Mouse (Mus musculus): ENCODE data around the gene Clspn.
A peak's percentile ranks its signal among the peaks of the same experiment; 100 is the strongest.

Clspn gene

GRCm38 (mm10) chr4:126556809-126557711 is at the start of gene Clspn:
TSS of gene Clspn (plus strand) at chr4:126556935.
- DNase-seq (ENCODE audit: low read depth, low spot score): peak; percentile 96

- no peak for DNase-seq (ENCODE audit: low read depth, low spot score)
Observed at GRCm38 (mm10) chr4:126508110-126508899, 48.4 kb upstream of the Clspn start.

- no peak for DNase-seq (ENCODE audit: low read depth, low spot score)
Observed at GRCm38 (mm10) chr4:126509072-126509471, 47.7 kb upstream of the Clspn start.

- DNase-seq (ENCODE audit: low read depth, low spot score): no peak
Observed at GRCm38 (mm10) chr4:126511013-126511412, 45.7 kb upstream of the Clspn start.

- DNase-seq (ENCODE audit: low read depth, low spot score): no peak
Observed at GRCm38 (mm10) chr4:126512308-126513066, 44.2 kb upstream of the Clspn start.

GRCm38 (mm10) chr4:126526164-126526563 is 30.6 kb upstream of the Clspn start:
- no peak for DNase-seq (ENCODE audit: low read depth, low spot score)

GRCm38 (mm10) chr4:126526828-126527227 is 29.9 kb upstream of the Clspn start:
- DNase-seq (ENCODE audit: low read depth, low spot score): peak; percentile 50

- DNase-seq (ENCODE audit: low read depth, low spot score): no peak
Observed at GRCm38 (mm10) chr4:126532292-126532691, 24.4 kb upstream of the Clspn start.

- peak; percentile 45 for DNase-seq (ENCODE audit: low read depth, low spot score)
Observed at GRCm38 (mm10) chr4:126532827-126533728, 23.7 kb upstream of the Clspn start, which contains the start of gene Ago4. TSS of gene Ago4 (minus strand) at chr4:126533472.

- DNase-seq (ENCODE audit: low read depth, low spot score): peak; percentile 38
Observed at GRCm38 (mm10) chr4:126533729-126534070, 23.0 kb upstream of the Clspn start.

- DNase-seq (ENCODE audit: low read depth, low spot score): peak; percentile 52
Observed at GRCm38 (mm10) chr4:126535631-126536030, 21.1 kb upstream of the Clspn start.

GRCm38 (mm10) chr4:126536865-126537264 is 19.9 kb upstream of the Clspn start:
- no peak for DNase-seq (ENCODE audit: low read depth, low spot score)

- DNase-seq (ENCODE audit: low read depth, low spot score): no peak
Observed at GRCm38 (mm10) chr4:126540487-126541071, 16.2 kb upstream of the Clspn start.

GRCm38 (mm10) chr4:126542838-126543237 is 13.9 kb upstream of the Clspn start:
- DNase-seq (ENCODE audit: low read depth, low spot score): no peak

GRCm38 (mm10) chr4:126545016-126545415 is 11.7 kb upstream of the Clspn start:
- DNase-seq (ENCODE audit: low read depth, low spot score): no peak

- no peak for DNase-seq (ENCODE audit: low read depth, low spot score)
Observed at GRCm38 (mm10) chr4:126545703-126546102, 11.0 kb upstream of the Clspn start.

- DNase-seq (ENCODE audit: low read depth, low spot score): no peak
Observed at GRCm38 (mm10) chr4:126546183-126546582, 10.6 kb upstream of the Clspn start.

GRCm38 (mm10) chr4:126552136-126552535 is 4.6 kb upstream of the Clspn start:
- no peak for DNase-seq (ENCODE audit: low read depth, low spot score)

- no peak for DNase-seq (ENCODE audit: low read depth, low spot score)
Observed at GRCm38 (mm10) chr4:126553105-126553504, 3.6 kb upstream of the Clspn start.

- no peak for DNase-seq (ENCODE audit: low read depth, low spot score)
Observed at GRCm38 (mm10) chr4:126553685-126554084, 3.0 kb upstream of the Clspn start.
